Mouse (Mus musculus) cerebral cortex, adult 2 months (tissue): ENCODE data around the gene Hypk.

ENCODE experiments used
- WGBS: fragments of 180-500 bp; shearing (Covaris S2); methylation state at CpG from one replicate; pipeline ENCODE4 v1.1.7; 2018; 5-methylcytosine and 5-hydroxymethylcytosine counted together

Gene Hypk

GRCm38 (mm10) chr2:121505942-121506882, 53.1 kb downstream of the Hypk start, which contains the start of the genes Mfap1a and Wdr76:
Gene Mfap1a, minus strand, starts transcription at chr2:121506665.
Gene Wdr76, plus strand, starts transcription at chr2:121506723.
- WGBS = 3% methylated on average over 42 of the region's 42 CpGs

GRCm38 (mm10) chr2:121507173-121507950, 54.3 kb downstream of the Hypk start:
- WGBS = 9% methylated on average over 12 of the region's 12 CpGs

GRCm38 (mm10) chr2:121507951-121508330, 54.9 kb downstream of the Hypk start:
- WGBS = 79% methylated on average over 2 of the region's 2 CpGs
